Mouse (Mus musculus): Measurements from ENCODE around the gene Aebp2.
"Not testable (repeated sequence)": the region's sequence is repeated elsewhere in the genome, so short reads cannot be mapped to it uniquely, and the experiment has no call there.

The Aebp2 gene

GRCm38 (mm10) chr6:140622391-140623225, at the start of gene Aebp2:
TSS of gene Aebp2 (plus strand) at chr6:140622663.
- in situ Hi-C loops (cut with MboI, MseI) = loop anchor here (5.0 kb wide), 1 partner anchor 90 kb away; no protein-coding TSS in a partner anchor

GRCm38 (mm10) chr6:140574943-140575342, 47.5 kb upstream of the Aebp2 start:
- in situ Hi-C loops (cut with MboI, MseI) = no loop called here

- in situ Hi-C loops (cut with MboI, MseI) = no loop called here
Observed at GRCm38 (mm10) chr6:140576133-140576532, 46.3 kb upstream of the Aebp2 start.

- in situ Hi-C loops (cut with MboI, MseI) = no loop called here
Observed at GRCm38 (mm10) chr6:140576961-140577821, 45.3 kb upstream of the Aebp2 start.

- in situ Hi-C loops (cut with MboI, MseI) = no loop called here
Observed at GRCm38 (mm10) chr6:140577822-140578170, 44.7 kb upstream of the Aebp2 start.

- in situ Hi-C loops (cut with MboI, MseI) = not testable (repeated sequence)
Observed at GRCm38 (mm10) chr6:140578985-140579384, 43.5 kb upstream of the Aebp2 start.

- in situ Hi-C loops (cut with MboI, MseI) = loop anchor here (5.0 kb wide), 1 partner anchor 107 kb away; no protein-coding TSS in a partner anchor
Observed at GRCm38 (mm10) chr6:140580170-140580569, 42.3 kb upstream of the Aebp2 start.

- in situ Hi-C loops (cut with MboI, MseI) = loop anchor here (5.0 kb wide), 1 partner anchor 51 kb away; no protein-coding TSS in a partner anchor
Observed at GRCm38 (mm10) chr6:140586714-140587259, 35.7 kb upstream of the Aebp2 start.

- in situ Hi-C loops (cut with MboI, MseI) = no loop called here
Observed at GRCm38 (mm10) chr6:140591331-140591730, 31.1 kb upstream of the Aebp2 start.

GRCm38 (mm10) chr6:140592713-140593112, 29.8 kb upstream of the Aebp2 start:
- in situ Hi-C loops (cut with MboI, MseI) = no loop called here

- in situ Hi-C loops (cut with MboI, MseI) = no loop called here
Observed at GRCm38 (mm10) chr6:140593420-140594170, 28.9 kb upstream of the Aebp2 start.

- in situ Hi-C loops (cut with MboI, MseI) = not testable (repeated sequence)
Observed at GRCm38 (mm10) chr6:140595551-140595950, 26.9 kb upstream of the Aebp2 start.

- in situ Hi-C loops (cut with MboI, MseI) = no loop called here
Observed at GRCm38 (mm10) chr6:140597381-140598329, 24.8 kb upstream of the Aebp2 start.

- in situ Hi-C loops (cut with MboI, MseI) = no loop called here
Observed at GRCm38 (mm10) chr6:140598516-140598915, 23.9 kb upstream of the Aebp2 start.

- in situ Hi-C loops (cut with MboI, MseI) = no loop called here
Observed at GRCm38 (mm10) chr6:140599337-140599736, 23.1 kb upstream of the Aebp2 start.

GRCm38 (mm10) chr6:140600671-140601070, 21.8 kb upstream of the Aebp2 start:
- in situ Hi-C loops (cut with MboI, MseI) = not testable (repeated sequence)

- in situ Hi-C loops (cut with MboI, MseI) = no loop called here
Observed at GRCm38 (mm10) chr6:140601175-140601574, 21.3 kb upstream of the Aebp2 start.

GRCm38 (mm10) chr6:140603228-140603944, 19.1 kb upstream of the Aebp2 start:
- in situ Hi-C loops (cut with MboI, MseI) = no loop called here

- in situ Hi-C loops (cut with MboI, MseI) = not testable (repeated sequence)
Observed at GRCm38 (mm10) chr6:140605173-140605572, 17.3 kb upstream of the Aebp2 start.

- in situ Hi-C loops (cut with MboI, MseI) = no loop called here
Observed at GRCm38 (mm10) chr6:140605732-140606131, 16.7 kb upstream of the Aebp2 start.
